Mouse (Mus musculus): ENCODE data around the gene Scube1. TPM values are rescaled to one million over a fixed set of nuclear protein-coding genes. Genes with fewer than 3 reads are reported as not detected.

Gene Scube1
- total RNA-seq, 2 experiments from 2014 or later = not detected

Other genes starting within 250 kb of the Scube1 start
- gene Ttll1, start 214.1 kb downstream of the Scube1 start, total RNA-seq (2014; fragmentation: Nextera tagmentation) = 9.5 and 18.0 TPM in 2 replicates
- 9.2 and 9.5 TPM in 2 replicates for gene Ttll1, start 214.1 kb downstream of the Scube1 start, total RNA-seq (2017)
- 0.37 and 1.7 TPM in 2 replicates for gene Bik, start 198.2 kb downstream of the Scube1 start, total RNA-seq (2014; fragmentation: Nextera tagmentation)
- gene Bik, start 198.2 kb downstream of the Scube1 start, total RNA-seq (2017) = not detected in 2 replicates
- 68.3 and 109 TPM in 2 replicates for gene Tspo, start 161.4 kb downstream of the Scube1 start, total RNA-seq (2014; fragmentation: Nextera tagmentation)
- gene Tspo, start 161.4 kb downstream of the Scube1 start, total RNA-seq (2017) = 22.8 and 35.7 TPM in 2 replicates
- 21.7 and 28.8 TPM in 2 replicates for gene Mcat, start 161.2 kb downstream of the Scube1 start, total RNA-seq (2014; fragmentation: Nextera tagmentation)
- gene Mcat, start 161.2 kb downstream of the Scube1 start, total RNA-seq (2017) = 17.6 and 24.1 TPM in 2 replicates
- gene Ttll12, start 129.9 kb downstream of the Scube1 start, total RNA-seq (2014; fragmentation: Nextera tagmentation) = 111 and 131 TPM in 2 replicates
- gene Ttll12, start 129.9 kb downstream of the Scube1 start, total RNA-seq (2017) = 33.9 and 55.3 TPM in 2 replicates
- not detected in 2 replicates for gene Mpped1, start 54.4 kb upstream of the Scube1 start, total RNA-seq (2014; fragmentation: Nextera tagmentation)
- gene Mpped1, start 54.4 kb upstream of the Scube1 start, total RNA-seq (2017) = not detected in 2 replicates

Data from megakaryocyte-erythroid progenitor cell, adult 5-6 weeks (primary cell).